Mouse (Mus musculus): ENCODE data around the gene Dixdc1.
A peak's percentile ranks its signal among the peaks of the same experiment; 100 is the strongest.

- TF ChIP-seq EP300 (IDR thresholded peaks at IDR 0.05; ENCODE audit: low read depth) (no peak), CTCF (IDR thresholded peaks at IDR 0.05; ENCODE audit: low read depth) (peak; percentile 47)
These were observed 6.9 kb upstream of the Dixdc1 start, which contains the start of gene 2310030G06Rik for GRCm38 (mm10) chr9:50746214-50746677.

All from liver, postnatal 0 days (tissue).